Mouse (Mus musculus): Measurements from ENCODE around the gene Nav2.

Nav2 gene

GRCm38 (mm10) chr7:49249462-49249861 lies 340.9 kb downstream of the Nav2 start:
- no peak for DNase-seq (ENCODE audit: low spot score)

- DNase-seq (ENCODE audit: low spot score) = peak; percentile 66
Observed at GRCm38 (mm10) chr7:49249996-49250395, 341.5 kb downstream of the Nav2 start.

GRCm38 (mm10) chr7:49250581-49251307 lies 342.2 kb downstream of the Nav2 start:
- no peak for DNase-seq (ENCODE audit: low spot score)

GRCm38 (mm10) chr7:49251308-49251638 lies 342.8 kb downstream of the Nav2 start:
- no peak for DNase-seq (ENCODE audit: low spot score)

- DNase-seq (ENCODE audit: low spot score) = no peak
Observed at GRCm38 (mm10) chr7:49252444-49252843, 343.9 kb downstream of the Nav2 start.

GRCm38 (mm10) chr7:49252902-49253301 lies 344.4 kb downstream of the Nav2 start:
- no peak for DNase-seq (ENCODE audit: low spot score)

- DNase-seq (ENCODE audit: low spot score) = no peak
Observed at GRCm38 (mm10) chr7:49255053-49255452, 346.5 kb downstream of the Nav2 start.

- DNase-seq (ENCODE audit: low spot score) = no peak
Observed at GRCm38 (mm10) chr7:49257234-49257906, 348.9 kb downstream of the Nav2 start.

GRCm38 (mm10) chr7:49258088-49258487 lies 349.6 kb downstream of the Nav2 start:
- DNase-seq (ENCODE audit: low spot score) = no peak

GRCm38 (mm10) chr7:49261941-49262511 lies 353.5 kb downstream of the Nav2 start:
- DNase-seq (ENCODE audit: low spot score) = no peak

GRCm38 (mm10) chr7:49266422-49266821 lies 357.9 kb downstream of the Nav2 start:
- DNase-seq (ENCODE audit: low spot score) = no peak

- no peak for DNase-seq (ENCODE audit: low spot score)
Observed at GRCm38 (mm10) chr7:49267621-49268325, 359.3 kb downstream of the Nav2 start.

GRCm38 (mm10) chr7:49268401-49268921 lies 359.9 kb downstream of the Nav2 start:
- DNase-seq (ENCODE audit: low spot score) = no peak

- no peak for DNase-seq (ENCODE audit: low spot score)
Observed at GRCm38 (mm10) chr7:49270855-49271254, 362.3 kb downstream of the Nav2 start.

GRCm38 (mm10) chr7:49272445-49273439 lies 364.2 kb downstream of the Nav2 start:
- peak; percentile 48 for DNase-seq (ENCODE audit: low spot score)

- no peak for DNase-seq (ENCODE audit: low spot score)
Observed at GRCm38 (mm10) chr7:49273907-49274656, 365.6 kb downstream of the Nav2 start.

GRCm38 (mm10) chr7:49274676-49275075 lies 366.2 kb downstream of the Nav2 start:
- no peak for DNase-seq (ENCODE audit: low spot score)

GRCm38 (mm10) chr7:49276163-49276562 lies 367.6 kb downstream of the Nav2 start:
- DNase-seq (ENCODE audit: low spot score) = no peak

GRCm38 (mm10) chr7:49277685-49278084 lies 369.2 kb downstream of the Nav2 start:
- no peak for DNase-seq (ENCODE audit: low spot score)

GRCm38 (mm10) chr7:49278531-49278930 lies 370.0 kb downstream of the Nav2 start:
- no peak for DNase-seq (ENCODE audit: low spot score)

GRCm38 (mm10) chr7:49280427-49280826 lies 371.9 kb downstream of the Nav2 start:
- DNase-seq (ENCODE audit: low spot score) = no peak

All from ovary, postnatal 10 days (tissue).